Mouse (Mus musculus) A20 (cell line): ENCODE data around the gene Myo5c.

Experiments
- DNase-seq: peaks from one replicate; pipeline ENCODE4 v3.0.0-alpha.2; 2011; ENCODE audit warnings: low read depth, low spot score

Myo5c gene

GRCm38 (mm10) chr9:75322099-75322885 lies 90.5 kb downstream of the Myo5c start:
- no peak for DNase-seq

GRCm38 (mm10) chr9:75328047-75328446 lies 96.2 kb downstream of the Myo5c start:
- peak; percentile 84 for DNase-seq

- no peak for DNase-seq
These were observed 99.0 kb downstream of the Myo5c start for GRCm38 (mm10) chr9:75330821-75331220.

GRCm38 (mm10) chr9:75334440-75334839 lies 102.6 kb downstream of the Myo5c start:
- peak; percentile 49 for DNase-seq

- no peak for DNase-seq
These were observed 106.2 kb downstream of the Myo5c start for GRCm38 (mm10) chr9:75338016-75338415.

- no peak for DNase-seq
These were observed 110.6 kb downstream of the Myo5c start for GRCm38 (mm10) chr9:75342433-75342832.

- no peak for DNase-seq
These were observed 115.6 kb downstream of the Myo5c start, which contains the start of gene Bcl2l10 for GRCm38 (mm10) chr9:75347458-75347857. Bcl2l10 (plus strand) TSS chr9:75347758.

GRCm38 (mm10) chr9:75348066-75348465 lies 116.2 kb downstream of the Myo5c start:
- DNase-seq: no peak

- DNase-seq: no peak
These were observed 116.8 kb downstream of the Myo5c start for GRCm38 (mm10) chr9:75348641-75349040.

GRCm38 (mm10) chr9:75353094-75353493 lies 121.3 kb downstream of the Myo5c start:
- DNase-seq: no peak
